Mouse (Mus musculus) myocyte (in vitro differentiated cells): ENCODE results near the gene Syna. TPM values are rescaled to one million over a fixed set of nuclear protein-coding genes. Genes with fewer than 3 reads are reported as not detected.

Experiments used
- H3K27me3 ChIP-seq: one replicate; pipeline ENCODE4 v1.6.1; 2011; ENCODE audit not compliant: control insufficient read depth, insufficient read depth, insufficient read length
- H3K36me3 ChIP-seq: one replicate; pipeline ENCODE4 v1.6.1; 2011; ENCODE audit not compliant: control insufficient read depth, insufficient read depth
- H3K4me2 ChIP-seq: one replicate; pipeline ENCODE4 v1.6.1; 2011; ENCODE audit warnings: low read depth, control low read depth
- H3K4me3 ChIP-seq: one replicate; pipeline ENCODE4 v1.5.1; 2011; ENCODE audit warnings: mild to moderate bottlenecking, control low read depth, moderate library complexity
- H3K79me2 ChIP-seq: one replicate; pipeline ENCODE4 v1.6.1; 2011; ENCODE audit not compliant: control insufficient read depth, insufficient read depth
- H3ac ChIP-seq: one replicate; pipeline ENCODE4 v1.6.1; 2011; ENCODE audit not compliant: control insufficient read depth, insufficient read length
- CEBPB ChIP-seq: IDR thresholded peaks from 2 replicates; pipeline ENCODE4 v1.6.1; 2011; ENCODE audit warnings: mild to moderate bottlenecking, moderate library complexity; ENCODE audit not compliant: poor library complexity, insufficient read depth, severe bottlenecking
- E2F4 ChIP-seq: IDR thresholded peaks from one replicate; pipeline ENCODE4 v1.6.1; 2011; ENCODE audit warnings: mild to moderate bottlenecking, control low read depth, moderate library complexity; ENCODE audit not compliant: insufficient read depth
- MAX ChIP-seq: IDR thresholded peaks from one replicate; pipeline ENCODE4 v1.6.1; 2011; ENCODE audit warnings: low read depth, mild to moderate bottlenecking, control low read depth
- MYOD1 ChIP-seq, 3 experiments: IDR thresholded peaks; one replicate each; pipeline ENCODE4 v1.6.1; 2011; ENCODE audit warnings: control low read depth in 2 of 3, low read depth in 2 of 3, mild to moderate bottlenecking in 2 of 3, moderate library complexity in 1 of 3; ENCODE audit not compliant: insufficient read length in 2 of 3, control insufficient read depth in 1 of 3
- MYOG ChIP-seq, 3 experiments: IDR thresholded peaks; one replicate each; pipeline ENCODE4 v1.6.1; 2011; ENCODE audit warnings: control low read depth in 2 of 3, low read depth in 2 of 3, mild to moderate bottlenecking in 2 of 3; ENCODE audit not compliant: insufficient read length in 2 of 3, control insufficient read depth in 1 of 3, insufficient read depth in 1 of 3
- POLR2A ChIP-seq: IDR thresholded peaks from one replicate; pipeline ENCODE4 v1.6.1; 2011; ENCODE audit warnings: low read depth, mild to moderate bottlenecking, control low read depth, moderate library complexity; ENCODE audit not compliant: insufficient read length
- POLR2AphosphoS2 ChIP-seq: IDR thresholded peaks from one replicate; pipeline ENCODE4 v1.6.1; 2011; ENCODE audit warnings: low read depth, control low read depth; ENCODE audit not compliant: insufficient read length
- REST ChIP-seq: IDR thresholded peaks from one replicate; pipeline ENCODE4 v1.6.1; 2011; ENCODE audit warnings: mild to moderate bottlenecking, control low read depth, moderate library complexity; ENCODE audit not compliant: insufficient read depth, insufficient read length
- SRF ChIP-seq: IDR thresholded peaks from one replicate; pipeline ENCODE4 v1.6.1; 2011; ENCODE audit warnings: low read depth; ENCODE audit not compliant: control insufficient read depth, insufficient read length
- TCF12 ChIP-seq: IDR thresholded peaks from one replicate; pipeline ENCODE4 v1.6.1; 2011; ENCODE audit warnings: mild to moderate bottlenecking, control low read depth; ENCODE audit not compliant: poor library complexity, insufficient read depth, severe bottlenecking
- TCF3 ChIP-seq: IDR thresholded peaks from one replicate; pipeline ENCODE4 v1.6.1; 2011; ENCODE audit warnings: low read depth, control low read depth; ENCODE audit not compliant: insufficient read length
- USF1 ChIP-seq: IDR thresholded peaks from one replicate; pipeline ENCODE4 v1.6.1; 2011; ENCODE audit warnings: low read depth, mild to moderate bottlenecking, control low read depth, moderate library complexity
- polyA plus RNA-seq: library from polyadenylated mRNA; unstranded; fragments of >200 nt; fragmentation: generic; extraction: Trizol; gene quantifications from one replicate; pipeline ENCODE4 v1.2.1, GENCODE M21; 2012; ENCODE audit warnings: missing spikeins

Syna gene
- polyA plus RNA-seq, 1 experiment, result 0.19 TPM

DNA sequence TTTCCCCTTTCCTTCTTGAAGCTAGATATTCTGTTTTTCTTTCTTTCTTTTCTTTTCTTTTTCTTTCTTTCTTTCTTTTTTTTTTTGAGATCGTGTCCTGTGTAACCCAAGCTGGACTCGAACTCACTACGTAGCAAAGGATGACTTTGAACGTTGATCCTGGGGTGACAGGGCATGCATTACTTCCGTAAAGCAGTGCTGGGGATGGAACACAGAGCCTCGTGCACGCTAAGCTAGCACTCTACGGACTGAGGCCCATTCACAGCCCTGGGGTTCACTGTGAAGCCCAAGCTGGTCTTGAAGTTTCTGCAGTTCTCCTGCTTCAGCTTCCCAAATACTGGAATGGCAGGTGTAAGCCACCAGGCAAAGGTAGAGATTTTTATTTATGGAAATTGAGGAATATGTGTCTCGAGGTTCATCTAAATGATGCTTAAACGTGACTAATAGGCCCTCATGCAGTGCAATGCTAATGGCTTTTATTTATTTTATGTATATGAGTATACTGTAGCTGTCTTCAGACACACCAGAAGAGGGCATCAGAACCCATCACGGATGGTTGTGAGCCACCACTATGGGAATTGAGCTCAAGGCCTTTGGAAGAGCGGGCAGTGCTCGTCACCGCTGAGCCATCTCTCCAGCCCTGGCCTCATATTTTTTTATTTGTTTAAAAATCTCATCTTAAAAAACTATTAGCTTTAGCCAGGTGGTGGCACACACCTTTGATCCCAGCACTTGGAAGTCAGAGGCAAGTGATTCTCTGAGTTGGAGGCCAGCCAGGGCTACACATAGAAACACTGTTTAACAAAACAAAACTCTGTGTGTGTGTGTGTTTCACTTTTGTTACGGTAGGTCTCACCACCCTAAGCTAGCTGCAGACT lies 23.3 kb upstream of the Syna start:
- no peaks in the 10 kb centered on the region for H3K27me3 ChIP-seq
- peaks cover 13% of the 10 kb centered on the region for H3K79me2 ChIP-seq
- TF ChIP-seq POLR2A (no peak), E2F4 (no peak), REST (no peak), CEBPB (no peak), TCF12 (no peak), POLR2AphosphoS2 (no peak), MYOD1 (IDR thresholded peaks at IDR 0.05; ENCODE audit: control insufficient read depth in 1 of 3, insufficient read length in 2 of 3, low read depth in 2 of 3) (no peak), SRF (no peak), TCF3 (no peak), MAX (no peak), MYOG (IDR thresholded peaks at IDR 0.05; ENCODE audit: control insufficient read depth in 1 of 3, insufficient read depth in 1 of 3, insufficient read length in 2 of 3, low read depth in 2 of 3) (no peak), USF1 (no peak)
- H3K4me3 ChIP-seq, result peak overlapping the region; percentile 49
- peak overlapping the region; percentile 16 for H3ac ChIP-seq
- peak overlapping the region; percentile 71 for H3K4me2 ChIP-seq
- H3K36me3 ChIP-seq, result no peaks in the 10 kb centered on the region

DNA sequence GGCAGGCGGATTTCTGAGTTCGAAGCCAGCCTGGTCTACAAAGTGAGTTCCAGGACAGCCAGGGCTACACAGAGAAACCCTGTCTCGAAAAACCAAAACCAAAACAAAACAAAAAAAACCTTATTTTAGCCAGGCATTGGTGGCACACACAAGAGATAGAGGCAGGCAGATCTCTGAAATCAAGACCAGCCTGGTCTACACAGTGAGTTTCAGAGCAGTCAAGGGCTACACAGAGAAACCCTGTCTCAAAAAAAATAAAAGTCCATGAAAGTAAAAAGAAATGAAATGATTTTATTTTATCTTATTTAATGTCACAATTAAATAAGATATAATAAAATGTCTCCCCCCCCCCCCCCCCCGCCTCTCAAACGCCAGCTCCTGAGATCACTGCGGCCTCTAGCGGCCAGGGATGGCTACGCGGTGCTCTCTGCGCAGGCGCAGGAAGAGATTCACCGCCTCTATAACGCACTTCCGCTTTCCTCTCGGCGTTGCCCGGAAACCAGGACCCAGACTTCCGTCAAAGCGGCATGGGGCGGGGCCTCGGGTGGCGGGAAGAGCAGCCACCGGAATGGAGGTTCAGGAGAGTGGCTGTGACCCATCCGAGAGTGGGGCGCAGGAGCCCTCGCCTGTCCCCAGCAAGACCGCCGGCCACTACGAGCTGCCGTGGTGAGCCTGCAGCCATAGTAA lies 22.4 kb upstream of the Syna start:
- TF ChIP-seq POLR2A (peak; percentile 72), E2F4 (peak; percentile 79), REST (no peak), POLR2AphosphoS2 (peak; percentile 45), SRF (no peak), MAX (no peak)
- peak overlapping the region; percentile 16 for H3ac ChIP-seq

DNA sequence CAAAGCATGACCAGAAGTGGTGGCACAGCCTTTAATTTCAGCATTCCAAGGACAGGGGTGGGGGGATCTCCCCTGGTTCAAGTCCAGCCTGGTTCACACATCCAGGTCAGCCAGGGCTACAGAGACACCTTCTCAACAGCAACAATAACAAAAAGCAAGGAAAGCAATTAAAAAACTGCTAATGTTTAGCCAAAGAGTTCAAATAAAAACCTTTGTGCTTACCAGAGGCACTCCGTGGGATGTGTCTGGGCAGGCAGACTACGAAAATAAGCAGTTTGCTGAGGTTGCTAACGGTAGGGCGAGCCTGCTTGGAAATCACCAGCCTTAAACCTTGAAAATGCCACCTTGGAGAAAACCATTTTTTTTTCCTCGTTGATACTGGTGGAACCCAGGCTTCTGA lies 21.2 kb upstream of the Syna start, which contains the start of gene Rfc2:
Rfc2 (plus strand) TSS at position 221 of the 400 bp plus-strand sequence.
- H3K79me2 ChIP-seq, result peaks cover 13% of the 10 kb centered on the region
- H3K36me3 ChIP-seq, result no peaks in the 10 kb centered on the region
- no peaks in the 10 kb centered on the region for H3K27me3 ChIP-seq
- peak within 1 kb of the TSS; percentile 16 for H3ac ChIP-seq
- TF ChIP-seq MAX (no peak), POLR2AphosphoS2 (no peak), REST (no peak), SRF (no peak), TCF12 (no peak), MYOD1 (IDR thresholded peaks at IDR 0.05; ENCODE audit: control insufficient read depth in 1 of 3, insufficient read length in 2 of 3, low read depth in 2 of 3) (no peak), MYOG (IDR thresholded peaks at IDR 0.05; ENCODE audit: control insufficient read depth in 1 of 3, insufficient read depth in 1 of 3, insufficient read length in 2 of 3, low read depth in 2 of 3) (no peak), E2F4 (no peak), CEBPB (no peak), TCF3 (no peak), POLR2A (no peak), USF1 (no peak)
- peak within 1 kb of the TSS; percentile 49 for H3K4me3 ChIP-seq
- H3K4me2 ChIP-seq, result no peak within 1 kb of the TSS

More for the DNA sequence above, 22.4 kb upstream of the Syna start:
- Histone ChIP-seq H3K4me2 (peak overlapping the region; percentile 71), H3K4me3 (peak overlapping the region; percentile 49), H3K79me2 (peaks cover 13% of the 10 kb centered on the region), H3K27me3 (no peaks in the 10 kb centered on the region), H3K36me3 (no peaks in the 10 kb centered on the region)

DNA sequence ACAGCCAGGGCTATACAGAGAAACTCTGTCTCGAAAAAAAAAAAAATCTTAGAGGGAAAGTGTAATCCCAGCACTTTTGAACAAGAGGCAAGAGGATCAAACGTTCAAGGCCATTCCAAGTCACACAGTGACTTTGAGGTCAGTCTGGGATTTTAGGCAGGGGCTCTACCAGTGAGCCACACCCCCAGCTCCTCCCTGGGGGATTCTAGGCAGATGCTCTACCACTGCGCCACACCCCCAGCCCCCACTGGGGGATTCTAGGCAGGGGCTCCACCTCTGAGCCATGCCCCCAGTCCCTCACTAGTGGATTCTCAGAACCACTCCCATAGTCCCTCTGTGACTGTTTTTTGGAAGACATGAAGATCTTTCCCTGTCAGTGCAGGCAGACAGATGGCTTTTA lies 19.2 kb upstream of the Syna start:
- peaks cover 13% of the 10 kb centered on the region for H3K79me2 ChIP-seq
- no peak overlapping the region for H3ac ChIP-seq
- TF ChIP-seq MAX, result no peak
- no peak for TF ChIP-seq TCF3
- no peak for TF ChIP-seq MYOG (IDR thresholded peaks at IDR 0.05; ENCODE audit: control insufficient read depth in 1 of 3, insufficient read depth in 1 of 3, insufficient read length in 2 of 3, low read depth in 2 of 3)
- no peak for TF ChIP-seq TCF12
- no peak for TF ChIP-seq POLR2AphosphoS2
- TF ChIP-seq USF1, result no peak
- TF ChIP-seq E2F4, result no peak
- TF ChIP-seq REST, result no peak
- TF ChIP-seq MYOD1 (IDR thresholded peaks at IDR 0.05; ENCODE audit: control insufficient read depth in 1 of 3, insufficient read length in 2 of 3, low read depth in 2 of 3), result no peak
- TF ChIP-seq CEBPB, result no peak
- no peak for TF ChIP-seq POLR2A
- no peak for TF ChIP-seq SRF
- no peaks in the 10 kb centered on the region for H3K36me3 ChIP-seq
- H3K4me3 ChIP-seq, result no peak overlapping the region
- no peaks in the 10 kb centered on the region for H3K27me3 ChIP-seq
- H3K4me2 ChIP-seq, result no peak overlapping the region
